Mouse (Mus musculus) liver, postnatal 0 days (tissue): ENCODE measurements around the gene Hsd11b1. TPM values are rescaled to one million over a fixed set of nuclear protein-coding genes. Genes with fewer than 3 reads are reported as not detected.

Source experiments
- ATAC-seq: fragments of 200-750 bp; cut with Nextera tagmentation; 2 replicates; pipeline ENCODE4 v1.8.0; 2017; ENCODE audit warnings: mild to moderate bottlenecking, moderate library complexity
- DNase-seq: peaks from one replicate; pipeline ENCODE4 v3.0.0-alpha.2; 2016
- H3K27ac ChIP-seq: fragments of 300-500 bp; sonication (generic); 2 replicates; pipeline ENCODE4 v1.5.1; 2014; ENCODE audit warnings: antibody characterized with exemption, moderate library complexity, mild to moderate bottlenecking, low read depth
- H3K27me3 ChIP-seq: fragments of 300-500 bp; sonication (generic); 2 replicates; pipeline ENCODE4 v1.6.1; 2014; ENCODE audit warnings: low read length, control low read depth, mixed read lengths; ENCODE audit not compliant: insufficient read depth
- H3K36me3 ChIP-seq: fragments of 300-500 bp; sonication (generic); replicated peaks from 2 replicates; pipeline ENCODE4 v1.6.1; 2014; ENCODE audit warnings: mild to moderate bottlenecking, control low read depth, low read length, moderate library complexity, mixed read lengths; ENCODE audit not compliant: insufficient read depth
- H3K4me1 ChIP-seq: fragments of 300-500 bp; sonication (generic); 2 replicates; pipeline ENCODE4 v1.6.1; 2014; ENCODE audit warnings: antibody characterized with exemption, mild to moderate bottlenecking, control low read depth; ENCODE audit not compliant: insufficient read depth
- H3K4me2 ChIP-seq: fragments of 300-500 bp; sonication (generic); 2 replicates; pipeline ENCODE4 v1.6.1; 2014; ENCODE audit warnings: low read depth, mild to moderate bottlenecking, low read length, moderate library complexity, mixed read lengths
- H3K4me3 ChIP-seq: fragments of 300-500 bp; sonication (generic); 2 replicates; pipeline ENCODE4 v1.5.1; 2014; ENCODE audit warnings: low read depth, low read length
- H3K9ac ChIP-seq: fragments of 300-500 bp; sonication (generic); replicated peaks from 2 replicates; pipeline ENCODE4 v1.6.1; 2014; ENCODE audit warnings: mild to moderate bottlenecking, moderate library complexity
- H3K9me3 ChIP-seq: fragments of 300-500 bp; sonication (generic); 2 replicates; pipeline ENCODE4 v1.6.1; 2016; ENCODE audit warnings: mild to moderate bottlenecking, control low read depth, low read length, mixed read lengths
- CTCF ChIP-seq: sonication (generic); IDR thresholded peaks from 2 replicates; pipeline ENCODE4 v1.5.1; 2016; ENCODE audit warnings: antibody characterized with exemption, low read depth
- EP300 ChIP-seq: IDR thresholded peaks from 2 replicates; pipeline ENCODE4 v1.6.1; 2016; ENCODE audit warnings: antibody characterized with exemption, low read depth, mild to moderate bottlenecking
- WGBS: fragments of 180-500 bp; shearing (Covaris S2); extraction: QIAGEN DNeasy Blood & Tissue Kit; methylation state at CpG from one replicate; pipeline ENCODE4 v1.1.7; 2014; ENCODE audit not compliant: insufficient replicate concordance; 5-methylcytosine and 5-hydroxymethylcytosine counted together
- polyA plus RNA-seq: library from polyadenylated mRNA; unstranded; fragments of >200 nt; fragmentation: Nextera tagmentation; extraction: Ambion mirVana; gene quantifications from 2 replicates; pipeline ENCODE4 v1.2.1, GENCODE M21; 2015

Gene Hsd11b1
- polyA plus RNA-seq, 1 experiment from 2014 or later = 252 TPM

DNA sequence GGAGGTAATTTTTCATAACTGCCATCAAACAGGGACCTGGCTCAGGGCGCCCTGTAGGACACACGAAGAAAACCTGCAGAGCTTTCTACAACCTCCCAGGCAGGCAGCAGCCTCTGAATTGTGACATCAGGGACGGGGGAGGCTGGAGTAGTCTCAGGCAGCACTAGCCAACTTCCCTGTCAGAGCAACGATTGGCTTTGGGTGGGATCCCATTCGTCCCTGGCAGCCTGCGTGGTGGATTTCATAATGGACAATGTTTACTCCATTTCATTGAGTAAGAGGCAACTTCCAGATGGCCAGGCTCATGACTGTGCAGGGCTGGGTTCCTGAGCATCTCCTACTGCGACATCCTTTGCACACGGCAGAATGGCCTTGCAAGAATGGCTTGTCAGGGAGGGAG is 21.6 kb downstream of the Hsd11b1 start:
- Histone ChIP-seq H3K9me3 (no peaks in the 10 kb centered on the region), H3K4me2 (peak overlapping the region; percentile 57), H3K4me3 (peak overlapping the region; percentile 24), H3K9ac (no peak overlapping the region), H3K4me1 (no peaks in the 10 kb centered on the region; the same call in 1 of the 2 replicates), H3K36me3 (no peaks in the 10 kb centered on the region), H3K27ac (peak overlapping the region; percentile 56), H3K27me3 (no peaks in the 10 kb centered on the region)
- ATAC-seq = peak; percentile 95
- peak; percentile 80 for DNase-seq
- no peak for TF ChIP-seq CTCF
- peak; percentile 20; the same call in 1 of the 2 replicates for TF ChIP-seq EP300
- 31% methylated on average over 8 of the region's 8 CpGs for WGBS

DNA sequence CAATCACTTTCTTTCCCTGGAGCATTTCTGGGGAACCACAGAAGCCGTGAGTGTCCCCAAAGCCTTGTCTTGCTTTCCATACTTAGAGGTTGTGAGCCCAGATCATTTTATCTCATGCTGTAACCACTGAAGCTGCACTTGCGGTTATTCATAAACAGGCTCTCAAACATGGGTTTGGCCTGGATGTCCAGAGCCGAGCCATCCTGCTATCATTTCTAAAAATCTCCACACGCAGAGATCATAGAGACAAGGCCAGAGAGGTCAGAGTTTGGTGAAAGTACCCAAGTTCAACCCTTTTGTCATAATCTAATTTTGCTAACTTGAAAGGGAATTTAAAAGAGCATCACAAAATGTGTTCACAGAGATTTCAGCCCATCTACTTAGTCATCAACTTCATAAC is 22.4 kb downstream of the Hsd11b1 start:
- no peaks in the 10 kb centered on the region for H3K9me3 ChIP-seq
- H3K27ac ChIP-seq = peak overlapping the region; percentile 46
- peak overlapping the region; percentile 57 for H3K4me2 ChIP-seq
- peak overlapping the region; percentile 24 for H3K4me3 ChIP-seq
- ATAC-seq (no peak), DNase-seq (no peak)
- H3K27me3 ChIP-seq = no peaks in the 10 kb centered on the region
- no peaks in the 10 kb centered on the region; the same call in 1 of the 2 replicates for H3K4me1 ChIP-seq
- H3K36me3 ChIP-seq = no peaks in the 10 kb centered on the region
- TF ChIP-seq CTCF = no peak
- TF ChIP-seq EP300 = no peak
- no peak overlapping the region; the same call in 1 of the 2 replicates for H3K9ac ChIP-seq
- WGBS = 58% methylated on average over 4 of the region's 4 CpGs

DNA sequence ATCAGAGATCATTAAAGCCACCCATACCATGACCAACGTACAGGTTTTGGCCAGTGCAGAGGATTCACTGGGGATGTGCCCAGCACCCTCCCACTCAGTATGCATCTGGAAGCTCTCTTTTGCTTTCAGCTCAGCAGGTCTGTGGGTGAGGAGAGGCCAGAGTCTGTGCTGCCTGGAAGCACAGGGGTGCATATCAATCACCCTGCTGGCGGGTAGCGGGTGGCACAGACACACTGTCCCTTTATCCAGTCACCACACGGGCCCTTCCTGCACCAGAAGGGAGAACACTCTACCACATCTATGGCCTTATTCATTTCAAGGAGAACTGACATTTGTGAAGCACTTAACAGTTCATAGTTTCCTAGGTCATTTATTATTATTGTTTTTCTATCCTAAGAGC is 25.4 kb downstream of the Hsd11b1 start:
- ATAC-seq = no peak
- Histone ChIP-seq H3K27ac (no peak overlapping the region), H3K36me3 (no peaks in the 10 kb centered on the region), H3K4me2 (no peak overlapping the region), H3K9ac (no peak overlapping the region), H3K4me1 (no peaks in the 10 kb centered on the region; the same call in none of the 2 replicates), H3K4me3 (no peak overlapping the region), H3K27me3 (no peaks in the 10 kb centered on the region), H3K9me3 (no peaks in the 10 kb centered on the region)
- WGBS = 62% methylated on average over 4 of the region's 4 CpGs
- TF ChIP-seq CTCF = no peak
- TF ChIP-seq EP300 = no peak
- no peak for DNase-seq

DNA sequence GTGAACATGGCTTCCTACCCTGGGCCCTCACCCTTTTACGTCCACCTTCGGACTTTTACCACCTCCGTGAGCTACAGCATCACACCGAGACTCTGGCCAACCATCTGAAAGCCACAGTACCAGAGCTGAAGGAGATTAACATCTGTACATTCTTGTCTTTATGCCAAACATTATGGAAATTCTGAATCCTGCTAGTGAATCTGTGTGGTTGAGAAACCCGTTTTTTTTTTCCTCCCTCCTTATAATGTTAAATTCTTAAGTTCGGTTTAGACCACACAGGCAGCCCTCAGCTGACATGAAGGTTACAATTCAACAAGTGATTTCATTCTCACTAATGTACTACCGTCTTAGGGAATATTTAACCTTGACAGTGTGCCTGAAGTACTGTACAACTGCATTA is 28.9 kb downstream of the Hsd11b1 start:
- no peak overlapping the region for H3K9ac ChIP-seq
- H3K4me2 ChIP-seq = no peak overlapping the region
- H3K9me3 ChIP-seq = no peaks in the 10 kb centered on the region
- 74% methylated on average over 7 of the region's 7 CpGs for WGBS
- ATAC-seq (no peak), DNase-seq (no peak)
- 0 out of 2 replicates have a peak, but pooled peaks cover 3% of the 10 kb centered on the region for H3K36me3 ChIP-seq
- H3K27ac ChIP-seq = no peak overlapping the region
- H3K4me1 ChIP-seq = peaks cover 15% of the 10 kb centered on the region
- H3K4me3 ChIP-seq = no peak overlapping the region
- TF ChIP-seq EP300 (no peak), CTCF (no peak)
- no peaks in the 10 kb centered on the region for H3K27me3 ChIP-seq

DNA sequence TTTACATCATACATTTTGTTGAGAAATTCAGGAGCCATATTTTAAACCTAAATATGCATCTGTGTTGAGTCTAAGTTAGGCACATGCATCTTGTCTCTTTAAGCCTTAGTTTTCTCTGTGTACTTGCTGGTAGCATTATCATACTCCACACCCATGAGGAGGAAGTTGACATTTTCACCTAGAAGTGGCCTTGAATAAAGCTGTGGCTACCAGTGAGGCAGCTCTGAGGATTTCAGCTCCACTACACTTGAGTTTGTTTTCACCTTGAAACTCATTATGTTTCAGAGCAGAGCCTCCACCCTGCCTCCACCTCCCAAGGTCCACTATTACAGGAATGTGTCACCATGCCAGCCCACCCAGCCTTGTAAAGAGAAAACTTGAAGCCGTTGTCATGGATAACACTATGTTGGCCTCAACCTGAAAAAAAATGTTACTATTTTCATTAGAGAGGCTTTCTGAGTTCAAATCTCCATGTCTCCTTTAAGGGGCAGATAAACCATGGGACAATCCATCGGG is 29.7 kb downstream of the Hsd11b1 start:
- Histone ChIP-seq H3K9me3 (no peaks in the 10 kb centered on the region), H3K27ac (no peak overlapping the region), H3K4me2 (no peak overlapping the region), H3K27me3 (no peaks in the 10 kb centered on the region), H3K4me3 (no peak overlapping the region), H3K9ac (no peak overlapping the region), H3K36me3 (0 out of 2 replicates have a peak, but pooled peaks cover 3% of the 10 kb centered on the region), H3K4me1 (peaks cover 20% of the 10 kb centered on the region)
- 82% methylated on average over 2 of the region's 2 CpGs for WGBS
- ATAC-seq (no peak), DNase-seq (no peak)
- TF ChIP-seq EP300 = no peak
- TF ChIP-seq CTCF = no peak

DNA sequence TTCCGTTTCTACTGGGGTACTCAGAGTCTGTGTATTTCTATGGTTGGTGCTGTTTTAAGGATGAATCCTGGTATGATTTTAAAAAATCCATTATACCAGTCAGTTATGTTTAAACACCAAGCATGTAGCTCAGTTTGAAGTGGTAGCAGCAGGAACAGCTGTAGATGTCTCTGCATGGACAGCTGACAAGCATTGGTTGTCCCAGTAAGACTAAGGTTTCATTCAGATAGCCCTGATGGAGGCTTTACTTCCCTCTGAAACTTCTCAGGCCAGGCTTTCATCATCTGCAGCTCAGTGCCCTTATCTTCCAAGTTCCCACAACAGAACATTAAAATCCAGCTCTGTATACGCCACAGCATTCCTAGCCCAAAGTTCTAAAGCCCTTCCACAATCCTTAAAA is 31.1 kb downstream of the Hsd11b1 start:
- Histone ChIP-seq H3K9ac (no peak overlapping the region), H3K36me3 (0 out of 2 replicates have a peak, but pooled peaks cover 3% of the 10 kb centered on the region), H3K4me1 (peaks cover 22% of the 10 kb centered on the region), H3K9me3 (no peaks in the 10 kb centered on the region), H3K27ac (no peak overlapping the region), H3K4me2 (no peak overlapping the region), H3K4me3 (no peak overlapping the region), H3K27me3 (no peaks in the 10 kb centered on the region)
- 69% methylated on average over 2 of the region's 2 CpGs for WGBS
- DNase-seq = no peak
- TF ChIP-seq EP300 (no peak), CTCF (no peak)
- ATAC-seq = no peak

DNA sequence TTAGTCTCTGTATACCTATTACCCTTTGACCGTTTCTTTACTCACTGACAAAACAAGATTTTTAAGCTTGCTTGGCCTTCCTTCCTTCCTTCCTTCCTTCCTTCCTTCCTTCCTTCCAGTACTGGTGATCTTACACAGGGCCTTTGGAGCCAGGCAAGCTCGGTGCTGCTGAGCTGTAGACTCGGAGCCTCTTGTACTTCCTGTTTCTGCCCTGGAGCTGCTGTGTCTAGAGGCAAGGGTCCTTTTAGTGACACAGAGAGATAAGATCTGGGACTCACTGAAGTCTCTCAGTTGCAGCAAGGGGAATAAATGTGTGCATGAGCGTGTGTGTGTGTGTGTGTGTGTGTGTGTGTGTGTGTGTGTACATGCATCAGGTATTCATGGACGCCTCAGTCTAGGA is 32.9 kb downstream of the Hsd11b1 start:
- Histone ChIP-seq H3K4me1 (peaks cover 22% of the 10 kb centered on the region), H3K27ac (peak overlapping the region; percentile 71), H3K36me3 (0 out of 2 replicates have a peak, but pooled peaks cover 3% of the 10 kb centered on the region), H3K27me3 (no peaks in the 10 kb centered on the region), H3K9me3 (no peaks in the 10 kb centered on the region), H3K4me3 (no peak overlapping the region), H3K4me2 (no peak overlapping the region), H3K9ac (no peak overlapping the region)
- DNase-seq (no peak), ATAC-seq (no peak)
- 23% methylated on average over 5 of the region's 5 CpGs for WGBS
- TF ChIP-seq EP300 = no peak
- TF ChIP-seq CTCF = no peak
